Mouse (Mus musculus) thymus, postnatal 10 days (tissue): ENCODE data around the gene Bicral.
"Not testable (repeated sequence)": the region's sequence is repeated elsewhere in the genome, so short reads cannot be mapped to it uniquely, and the experiment has no call there.

Experiments
- DNase-seq, 2 experiments: peaks; one replicate each; pipeline ENCODE4 v3.0.0; 2021; ENCODE audit warnings: low spot score in 2 of 2

Gene Bicral

GRCm38 (mm10) chr17:46797386-46797785 lies 60.9 kb downstream of the Bicral start:
- no peak for DNase-seq

GRCm38 (mm10) chr17:46796743-46797142 lies 61.5 kb downstream of the Bicral start:
- DNase-seq, result no peak

GRCm38 (mm10) chr17:46792963-46793362 lies 65.3 kb downstream of the Bicral start:
- no peak for DNase-seq

- DNase-seq, result not testable (repeated sequence)
Measured at GRCm38 (mm10) chr17:46787974-46788373, 70.3 kb downstream of the Bicral start.

- no peak for DNase-seq
Measured at GRCm38 (mm10) chr17:46786952-46787351, 71.3 kb downstream of the Bicral start.

- no peak for DNase-seq
Measured at GRCm38 (mm10) chr17:46783222-46783565, 75.1 kb downstream of the Bicral start.

- peak; percentile 89 to 91 for DNase-seq
Measured at GRCm38 (mm10) chr17:46782341-46783221, 75.7 kb downstream of the Bicral start, which contains the start of gene Rpl7l1. Gene Rpl7l1, minus strand, starts transcription at chr17:46782672.

- DNase-seq, result no peak
Measured at GRCm38 (mm10) chr17:46781876-46782275, 76.4 kb downstream of the Bicral start.

GRCm38 (mm10) chr17:46776087-46776486 lies 82.2 kb downstream of the Bicral start:
- DNase-seq, result no peak

GRCm38 (mm10) chr17:46775070-46775469 lies 83.2 kb downstream of the Bicral start:
- DNase-seq, result no peak

GRCm38 (mm10) chr17:46774131-46774472 lies 84.2 kb downstream of the Bicral start:
- DNase-seq, result no peak

GRCm38 (mm10) chr17:46773278-46774130 lies 84.8 kb downstream of the Bicral start:
- DNase-seq, result no peak

GRCm38 (mm10) chr17:46772404-46773277 lies 85.6 kb downstream of the Bicral start, which contains the start of gene 2310039H08Rik:
Gene 2310039H08Rik, plus strand, starts transcription at chr17:46772635.
- peak; percentile 75 for DNase-seq

GRCm38 (mm10) chr17:46772038-46772403 lies 86.3 kb downstream of the Bicral start:
- no peak for DNase-seq

- DNase-seq, result peak in 1 of 2 experiments; percentile 25
Measured at GRCm38 (mm10) chr17:46771616-46772015, 86.7 kb downstream of the Bicral start.

- DNase-seq, result no peak
Measured at GRCm38 (mm10) chr17:46771025-46771424, 87.3 kb downstream of the Bicral start.

- DNase-seq, result no peak
Measured at GRCm38 (mm10) chr17:46770546-46770945, 87.7 kb downstream of the Bicral start.

- peak; percentile 75 to 80 for DNase-seq
Measured at GRCm38 (mm10) chr17:46767868-46768267, 90.4 kb downstream of the Bicral start.

GRCm38 (mm10) chr17:46764916-46765315 lies 93.4 kb downstream of the Bicral start:
- DNase-seq, result not testable (repeated sequence)

GRCm38 (mm10) chr17:46763544-46763943 lies 94.7 kb downstream of the Bicral start, which contains the start of gene Ptcra:
Gene Ptcra, minus strand, starts transcription at chr17:46763712.
- DNase-seq, result peak; percentile 72 to 81

- DNase-seq, result no peak
Measured at GRCm38 (mm10) chr17:46758753-46759152, 99.5 kb downstream of the Bicral start.
